Mouse (Mus musculus): ENCODE measurements at regions not wholly inside any gene's neighbourhood (a gene's known extent, or its start where the extent isn't known, plus 50 kb on each side); places are given as distances from the start of the nearest gene placed in this dataset.
"Not testable (repeated sequence)": the region's sequence is repeated elsewhere in the genome, so short reads cannot be mapped to it uniquely, and the experiment has no call there.

DNA sequence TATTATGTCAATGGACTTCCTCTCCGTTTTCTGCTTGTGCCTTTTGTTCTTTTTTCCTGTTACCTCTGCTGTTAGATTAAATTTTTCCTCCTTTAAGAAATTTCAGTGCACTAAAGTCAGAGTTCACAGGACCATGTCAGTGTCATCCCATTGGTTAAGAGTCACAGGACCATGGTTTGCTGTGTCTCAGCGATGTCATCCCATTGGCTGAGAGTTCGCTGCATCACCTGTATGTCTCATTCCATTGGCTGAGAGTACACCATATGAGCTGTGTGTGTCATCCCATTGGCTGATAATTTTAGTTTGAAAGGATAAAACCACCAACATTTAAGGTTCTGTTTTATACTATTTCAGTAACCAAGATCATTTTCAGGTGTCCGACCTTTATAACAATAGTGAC, 50.7 kb upstream of the Jade1 start:
- no peak for DNase-seq (ENCODE audit: low spot score in 2 of 2)

DNA sequence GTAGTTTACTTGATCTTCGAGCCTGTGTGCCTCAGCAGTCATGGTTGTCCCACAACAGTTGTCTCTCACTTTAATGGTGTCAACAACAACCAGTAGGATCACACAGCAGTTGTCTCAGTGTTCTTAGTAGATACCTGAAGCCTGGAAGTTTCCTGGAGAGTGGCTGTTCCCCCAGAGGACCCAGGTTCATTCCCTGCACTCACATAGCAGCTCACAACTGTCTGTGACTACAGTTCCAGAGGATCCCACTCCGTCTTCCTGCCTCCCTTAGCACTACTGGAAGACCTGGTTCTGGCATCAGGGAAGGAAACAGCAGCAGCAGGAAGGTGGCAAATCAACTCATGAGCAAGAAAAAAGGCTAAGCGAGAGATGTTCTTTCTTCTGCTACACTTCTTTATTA, 53.4 kb upstream of the Jade1 start:
- no peak for DNase-seq (ENCODE audit: low spot score in 2 of 2)

DNA sequence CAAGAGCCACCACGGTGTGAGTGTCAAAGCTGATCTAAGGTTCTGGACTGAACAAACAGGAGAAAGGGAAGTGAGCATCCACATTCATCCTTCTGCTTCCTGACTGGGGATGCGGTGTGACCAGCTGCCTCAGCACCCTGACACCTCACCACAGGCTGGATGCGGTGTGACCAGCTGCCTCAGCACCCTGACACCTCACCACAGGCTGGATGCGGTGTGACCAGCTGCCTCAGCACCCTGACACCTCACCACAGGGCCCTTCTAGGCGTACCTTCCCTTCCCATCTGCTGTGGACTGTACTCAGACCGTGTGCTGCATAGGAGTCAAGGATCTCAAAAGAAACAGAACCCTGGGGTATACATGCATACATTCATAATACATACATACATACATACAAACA, 53.9 kb upstream of the Jade1 start:
- DNase-seq (ENCODE audit: low spot score in 2 of 2): not testable (repeated sequence)

DNA sequence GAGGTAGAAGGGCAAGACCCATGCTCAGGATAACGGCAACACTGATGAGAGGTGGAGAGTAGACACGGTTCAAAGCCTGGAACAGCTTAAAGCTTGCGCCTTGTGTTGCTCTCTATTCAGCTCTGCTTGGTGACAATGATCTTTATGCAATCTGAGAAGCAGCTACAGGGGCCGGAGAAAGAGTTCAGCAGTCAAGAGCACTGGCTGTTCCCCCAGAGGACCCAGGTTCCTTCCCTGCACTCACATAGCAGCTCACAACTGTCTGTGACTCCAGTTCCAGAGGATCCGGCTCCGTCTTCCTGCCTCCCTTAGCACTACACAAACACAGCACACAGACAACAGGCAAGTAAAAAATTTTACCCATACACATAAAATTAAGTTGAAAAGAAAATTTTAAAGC, 54.4 kb upstream of the Jade1 start:
- DNase-seq (ENCODE audit: low spot score in 2 of 2): no peak

DNA sequence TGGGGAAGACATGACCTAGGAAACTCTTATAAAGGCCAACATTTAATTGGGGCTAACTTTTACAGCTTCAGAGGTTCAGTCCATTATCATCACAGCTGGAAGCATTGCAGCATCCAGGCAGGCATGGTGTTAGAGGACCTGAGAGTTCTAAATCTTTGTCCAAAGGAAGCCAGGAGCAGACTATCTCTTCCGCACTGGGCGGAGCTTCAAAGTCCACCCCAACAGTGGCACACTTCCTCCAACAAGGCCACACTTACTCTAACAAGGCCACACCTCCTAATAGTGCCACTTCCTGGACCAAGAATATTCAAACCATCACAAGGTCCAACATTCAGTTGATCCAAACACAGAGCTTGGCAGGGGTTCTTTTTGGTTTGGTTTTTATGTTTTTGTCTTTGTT, 55.9 kb upstream of the Jade1 start:
- DNase-seq (ENCODE audit: low spot score in 2 of 2): no peak

DNA sequence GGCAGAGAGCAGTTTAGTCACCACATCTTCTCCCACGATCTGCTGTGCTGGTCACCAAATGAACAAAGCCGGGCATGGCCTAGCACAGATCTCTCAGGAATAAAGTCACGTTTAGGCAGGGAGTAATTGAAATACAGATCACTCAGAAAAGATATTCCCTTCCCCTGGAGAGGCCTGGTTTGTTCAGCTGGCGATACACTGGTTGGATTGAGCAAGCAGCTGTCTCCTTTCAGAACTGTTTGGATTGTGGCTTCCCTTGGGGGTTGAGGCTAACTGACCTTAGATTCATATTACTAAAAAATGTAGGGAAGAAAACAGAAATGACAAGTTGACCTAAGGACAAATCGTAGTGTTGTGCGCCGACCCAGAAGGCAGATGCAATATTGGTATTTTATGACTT, 56.7 kb upstream of the Jade1 start:
- DNase-seq (ENCODE audit: low spot score in 2 of 2): no peak

DNA sequence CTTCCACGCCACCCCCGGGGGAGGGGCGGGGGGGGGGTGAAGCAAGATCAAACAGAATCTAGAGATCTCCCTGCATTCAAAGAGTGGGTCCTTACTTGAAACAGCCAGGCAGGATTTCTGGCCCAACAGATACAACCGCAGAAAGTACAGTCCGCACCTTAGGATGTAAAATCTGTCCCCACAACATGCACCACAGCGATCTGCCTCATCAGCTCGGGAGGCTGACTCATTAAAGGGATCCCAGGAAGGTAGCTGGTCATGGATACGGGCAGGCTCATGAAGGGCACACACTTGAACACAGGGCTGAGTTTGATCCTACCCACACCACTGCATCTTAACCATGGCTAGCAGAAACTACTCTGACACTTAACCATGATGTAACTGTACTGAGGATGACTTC, 57.8 kb upstream of the Jade1 start:
- DNase-seq (ENCODE audit: low spot score in 2 of 2): no peak

DNA sequence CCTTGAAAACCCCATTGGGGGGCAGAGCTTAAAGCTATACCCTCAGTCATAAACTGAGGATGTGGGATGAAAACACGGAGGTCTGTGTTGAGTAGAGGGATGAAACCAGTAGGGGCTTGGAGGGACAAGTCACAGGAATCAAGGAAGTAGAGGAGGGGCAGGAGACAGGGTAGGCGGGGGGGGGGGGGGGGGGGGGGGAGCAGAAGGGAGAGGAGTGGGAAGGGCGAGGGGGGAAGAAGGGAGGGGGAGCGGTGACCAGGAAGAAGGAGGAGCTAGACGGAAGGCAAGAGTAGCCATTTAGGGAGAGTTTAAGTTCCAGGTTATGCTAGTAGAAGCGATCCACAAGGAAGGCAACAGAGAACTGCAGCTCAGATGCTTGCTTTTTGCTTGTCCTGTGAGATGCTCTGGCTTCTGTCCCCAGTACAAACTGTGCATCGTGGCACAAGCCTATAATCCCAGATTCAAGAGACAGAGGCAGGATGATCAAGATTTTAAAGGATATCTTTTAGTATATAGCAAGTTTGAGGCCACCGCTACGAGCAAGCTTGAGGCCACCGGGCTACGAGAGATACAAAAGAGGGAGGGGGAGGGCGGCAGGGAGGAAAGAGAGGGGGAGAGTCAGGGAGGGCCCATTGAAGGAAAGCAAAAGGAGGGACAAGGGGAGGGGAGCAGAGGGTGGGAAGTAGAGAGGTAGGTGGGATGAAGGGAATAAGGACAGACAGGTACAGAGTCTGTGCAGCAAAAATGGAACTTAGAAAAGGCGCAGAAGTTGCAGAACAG, 58.4 kb upstream of the Jade1 start:
- DNase-seq (ENCODE audit: low spot score in 2 of 2): no peak

DNA sequence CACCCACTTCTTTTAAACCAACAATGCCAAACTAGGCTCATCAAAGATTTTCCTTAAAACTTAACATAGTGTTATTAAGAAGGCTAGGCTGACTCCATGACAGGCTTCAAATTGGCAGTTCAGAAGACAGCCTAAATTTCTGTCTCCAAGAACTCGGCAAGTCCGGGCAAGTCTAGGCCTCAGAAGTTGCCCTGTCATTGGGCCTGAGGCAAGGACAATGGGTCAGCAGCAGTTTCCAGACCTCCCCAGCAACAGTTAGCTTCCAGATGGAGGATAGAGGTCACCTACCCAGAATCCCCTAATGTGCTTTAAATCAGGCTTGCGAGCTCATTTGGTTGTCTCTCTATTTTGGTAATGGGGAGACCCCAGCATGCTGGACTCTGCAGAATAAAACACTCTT, 59.6 kb upstream of the Jade1 start:
- no peak for DNase-seq (ENCODE audit: low spot score in 2 of 2)

DNA sequence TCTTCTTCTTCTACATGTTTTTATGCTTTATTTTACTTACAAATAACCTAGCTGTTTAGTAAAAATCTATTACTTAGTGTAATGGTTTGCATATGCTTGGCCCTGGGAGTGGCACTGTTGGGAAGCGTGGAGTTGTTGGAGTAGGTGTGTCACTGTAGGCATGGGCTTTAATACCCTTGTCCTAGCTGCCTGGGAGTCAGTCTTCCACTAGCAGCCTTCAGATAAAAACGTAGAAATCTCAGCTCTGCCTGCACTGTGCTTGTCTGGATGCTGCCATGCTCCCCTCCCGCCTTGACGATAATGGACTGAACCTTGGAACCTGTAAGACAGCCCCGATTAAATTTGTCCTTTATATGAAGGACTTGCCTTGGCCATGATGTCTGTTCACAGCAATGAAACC, 60.4 kb upstream of the Jade1 start:
- no peak for DNase-seq (ENCODE audit: low spot score in 2 of 2)

DNA sequence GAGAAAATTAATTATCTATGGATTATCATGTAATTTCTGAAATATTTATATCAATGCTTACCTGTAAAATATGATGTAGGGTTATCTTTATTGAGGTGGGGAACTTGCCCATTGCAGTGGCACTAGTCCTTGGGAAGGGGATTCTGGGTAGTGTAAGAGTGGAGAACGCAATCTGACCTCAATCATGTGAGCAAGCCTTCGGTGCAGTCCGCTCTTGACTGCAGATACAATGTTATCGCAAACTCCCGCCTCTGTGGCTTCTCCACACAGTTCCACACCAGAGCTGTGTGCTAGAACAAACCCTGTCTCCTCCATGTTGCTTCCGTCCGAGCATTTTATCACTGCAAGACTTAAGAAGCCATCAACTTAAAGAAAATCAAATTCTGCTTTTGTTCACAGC, 62.1 kb upstream of the Jade1 start:
- no peak for DNase-seq (ENCODE audit: low spot score in 2 of 2)

DNA sequence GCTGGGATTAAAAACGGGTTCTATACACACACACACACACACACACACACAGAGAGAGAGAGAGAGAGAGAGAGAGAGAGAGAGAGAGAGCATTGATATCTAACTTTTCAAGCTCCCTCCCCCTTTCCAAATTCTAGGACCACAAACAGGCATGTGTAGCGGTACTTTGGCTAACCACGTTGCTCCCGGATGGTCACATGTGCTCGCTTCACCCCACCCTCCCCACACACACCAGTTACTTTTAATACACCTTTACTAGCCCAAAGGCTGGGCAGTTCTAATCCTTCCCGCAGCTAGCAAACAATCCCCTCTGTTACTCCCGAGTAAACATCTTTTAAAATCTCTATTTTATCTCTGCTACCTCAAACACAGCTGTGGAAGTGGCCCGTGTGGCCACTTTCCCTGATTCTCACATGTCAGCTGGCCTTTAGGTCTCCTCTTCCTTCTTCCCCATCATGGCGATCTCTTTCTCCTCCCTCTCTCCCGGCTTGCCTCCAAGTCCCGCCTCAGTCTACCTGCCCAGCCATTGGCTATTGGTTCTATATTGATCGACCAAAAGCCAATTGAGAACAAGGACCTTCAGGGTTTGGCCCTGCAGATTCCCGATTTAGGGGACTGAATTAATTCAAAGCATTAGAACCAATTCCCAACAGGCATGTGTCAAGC, 62.7 kb upstream of the Jade1 start:
- DNase-seq (ENCODE audit: low spot score in 2 of 2): no peak

DNA sequence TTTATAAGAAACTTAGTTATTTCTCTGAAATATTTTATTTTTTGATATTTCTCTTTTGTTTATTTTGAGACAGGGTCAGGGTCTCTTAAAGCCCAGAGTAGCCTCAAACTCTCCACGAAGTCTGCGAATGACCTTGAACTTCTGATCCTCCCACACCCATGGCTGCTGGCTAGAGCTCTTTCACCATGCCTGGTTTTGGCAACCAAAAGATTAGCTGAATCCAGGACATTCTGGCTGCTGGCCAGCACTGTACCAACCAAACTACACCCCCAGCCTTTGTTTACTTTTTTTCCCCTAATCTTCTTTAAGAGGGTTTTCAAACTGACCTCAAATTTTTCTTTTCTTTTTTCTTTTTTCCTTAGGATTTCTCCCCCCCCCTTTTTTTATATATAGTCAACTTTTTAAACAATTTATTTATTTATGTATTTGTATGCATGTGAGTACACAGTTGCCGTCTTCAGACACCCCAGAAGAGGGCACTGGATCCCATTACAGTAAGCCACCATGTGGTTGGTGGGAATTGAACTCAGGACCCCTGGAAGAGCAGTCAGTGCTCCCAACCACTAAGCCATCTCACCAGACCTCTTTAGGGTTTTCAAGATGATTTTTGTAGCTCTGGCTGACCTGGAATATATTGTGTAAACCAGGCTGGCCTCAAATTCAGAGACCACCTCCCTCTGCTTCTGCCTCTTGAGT, 63.4 kb upstream of the Jade1 start:
- DNase-seq (ENCODE audit: low spot score in 2 of 2): no peak

DNA sequence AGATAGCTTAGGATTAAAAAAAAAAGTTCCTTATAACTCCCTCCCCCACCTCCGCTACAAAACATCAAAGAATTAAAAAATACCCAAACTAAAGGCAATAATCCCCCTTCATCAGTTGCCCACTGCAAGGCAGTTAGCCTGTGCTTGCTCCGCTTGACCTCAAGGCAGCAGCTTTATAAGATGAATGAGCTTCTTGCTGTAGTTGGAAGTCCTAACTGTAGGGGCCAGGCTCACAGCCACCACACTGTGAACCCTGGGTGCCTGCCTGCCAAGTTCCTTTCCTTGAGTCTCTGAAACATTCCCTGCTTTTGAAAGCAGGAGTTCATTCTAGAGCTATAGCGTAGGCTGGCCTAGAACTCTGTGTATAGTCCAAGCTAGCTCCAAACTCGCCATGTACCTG, 64.3 kb upstream of the Jade1 start:
- no peak for DNase-seq (ENCODE audit: low spot score in 2 of 2)

DNA sequence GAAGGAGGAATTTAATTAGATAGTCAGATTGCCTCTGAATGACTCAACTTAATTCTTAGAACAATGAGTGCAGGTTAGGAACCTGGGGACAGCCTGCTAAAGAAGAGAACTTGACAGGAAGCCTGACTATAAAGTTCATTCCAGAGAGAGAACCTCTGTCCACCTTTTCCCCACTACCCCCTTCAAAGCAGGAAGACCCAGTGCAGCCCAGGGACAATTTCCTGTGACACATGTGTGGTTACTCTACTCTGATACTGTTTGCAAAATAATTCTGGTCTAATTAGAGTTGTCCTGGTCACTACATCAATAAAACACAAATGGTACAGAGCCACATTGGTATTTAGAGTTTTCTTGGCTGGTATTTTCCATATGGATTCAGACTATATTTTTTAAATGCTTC, 65.5 kb upstream of the Jade1 start:
- no peak for DNase-seq (ENCODE audit: low spot score in 2 of 2)

DNA sequence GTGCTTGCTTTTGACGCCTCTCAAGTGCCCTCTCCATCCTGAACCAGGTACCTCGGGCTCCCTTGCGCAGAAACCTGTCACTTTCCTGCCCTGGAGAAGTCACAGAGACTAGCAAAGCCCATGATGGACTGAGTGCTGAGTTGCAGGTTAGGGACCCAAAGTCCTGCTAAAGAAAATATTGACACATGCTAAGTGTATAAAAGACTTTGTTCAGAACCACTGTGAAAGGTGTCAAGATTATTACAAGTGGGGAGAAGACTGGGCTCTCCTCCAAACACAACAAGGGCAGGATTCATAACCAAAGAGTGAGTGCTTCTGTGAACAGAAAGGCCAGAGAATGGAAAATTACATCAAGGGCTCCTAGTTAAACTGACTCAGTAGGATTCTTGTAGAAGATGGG, 66.0 kb upstream of the Jade1 start:
- DNase-seq (ENCODE audit: low spot score in 2 of 2): no peak

DNA sequence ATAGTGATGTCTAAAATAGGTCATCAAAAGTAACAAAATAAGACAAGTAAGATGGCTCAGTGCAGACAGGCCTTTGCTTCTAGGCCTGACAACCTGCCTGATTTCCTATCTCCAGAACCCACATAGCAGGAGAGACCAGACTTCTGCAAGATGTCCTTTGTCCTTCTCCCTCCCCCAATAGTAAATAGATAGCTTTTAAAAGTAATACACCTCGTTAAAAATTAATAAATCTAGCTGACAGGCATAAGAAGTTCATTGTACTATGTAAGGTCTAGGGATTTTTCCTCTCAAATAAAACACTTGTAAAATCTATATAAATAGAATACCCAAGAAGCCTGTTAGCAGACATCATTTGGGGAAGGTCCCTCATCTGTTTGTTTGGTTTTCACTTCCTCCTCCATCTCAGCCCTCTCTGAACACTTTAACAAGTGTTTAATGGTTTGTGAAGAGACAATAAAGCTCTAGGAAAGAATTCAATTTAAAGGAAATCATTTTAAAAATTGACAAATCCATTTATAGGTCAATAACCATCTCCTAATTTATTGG, 67.2 kb upstream of the Jade1 start:
- DNase-seq (ENCODE audit: low spot score in 2 of 2): no peak

DNA sequence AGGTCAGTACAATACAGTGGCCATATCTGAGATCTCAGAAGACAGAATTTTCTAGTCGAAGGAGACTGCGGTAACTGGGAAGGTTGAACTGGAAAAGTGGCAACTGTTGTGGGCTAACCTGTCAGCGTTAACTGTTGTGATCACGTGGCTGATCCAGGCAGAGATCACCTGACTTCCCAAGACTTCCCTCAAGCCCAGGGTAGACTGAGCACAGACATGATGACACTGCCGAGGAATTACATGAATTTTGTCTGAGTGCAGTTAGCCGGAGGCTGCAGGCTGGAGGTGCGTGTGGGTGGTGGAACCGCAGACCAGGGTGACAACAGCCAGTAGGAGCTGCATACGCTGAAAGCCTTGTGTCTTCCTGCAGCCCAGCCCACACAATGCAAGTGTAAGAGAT, 70.6 kb upstream of the Jade1 start:
- peak in 1 of 2 experiments; percentile 15 for DNase-seq (ENCODE audit: low spot score in 2 of 2)

DNA sequence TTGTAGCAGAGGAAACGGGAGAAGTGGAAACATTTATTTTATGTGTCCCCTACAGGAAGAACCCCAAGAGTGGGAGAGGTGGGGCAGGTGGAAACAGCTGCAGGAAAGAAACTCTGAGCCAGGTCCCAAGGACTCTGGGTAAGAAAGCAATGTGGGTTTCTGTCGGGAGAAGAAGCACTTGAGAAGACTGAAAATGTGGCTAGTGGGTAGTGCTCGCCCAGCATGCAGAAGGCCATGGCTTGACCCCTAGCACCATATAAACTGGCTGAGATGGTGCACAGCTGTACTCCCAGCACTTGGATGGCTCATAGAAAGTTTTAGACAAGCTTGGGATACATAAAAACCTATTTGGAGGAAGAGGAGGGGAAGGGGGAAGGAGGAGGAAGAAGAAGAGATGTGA, 71.9 kb upstream of the Jade1 start:
- DNase-seq (ENCODE audit: low spot score in 2 of 2): no peak

DNA sequence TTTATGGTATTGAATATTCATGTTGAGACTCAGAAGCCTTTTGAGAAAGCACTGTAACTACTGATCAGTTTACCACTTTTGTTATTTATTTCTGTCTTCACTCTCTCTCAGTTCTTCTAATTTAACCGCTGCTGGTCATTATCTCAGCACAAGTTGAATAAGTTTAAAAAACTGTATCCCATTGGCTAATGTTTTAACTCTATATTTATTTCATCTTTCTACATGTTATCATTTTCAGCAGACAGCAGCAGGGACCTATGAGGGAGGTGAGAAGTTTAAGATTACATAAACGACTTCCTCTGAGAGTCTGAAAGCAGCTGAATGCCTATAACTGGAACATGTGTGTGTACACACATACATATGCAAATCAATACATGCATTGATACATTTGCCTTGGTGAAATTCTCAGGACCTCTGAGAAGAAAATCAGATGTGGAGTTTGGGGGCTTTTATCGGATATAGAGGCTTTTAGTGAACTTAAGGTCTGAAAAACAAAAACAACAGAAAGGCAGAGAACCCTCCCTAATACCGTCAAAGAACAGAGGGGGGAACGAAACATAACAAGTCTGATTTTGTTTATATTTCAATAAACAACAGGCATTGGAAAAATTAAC, 72.5 kb upstream of the Jade1 start:
- DNase-seq (ENCODE audit: low spot score in 2 of 2): no peak

DNA sequence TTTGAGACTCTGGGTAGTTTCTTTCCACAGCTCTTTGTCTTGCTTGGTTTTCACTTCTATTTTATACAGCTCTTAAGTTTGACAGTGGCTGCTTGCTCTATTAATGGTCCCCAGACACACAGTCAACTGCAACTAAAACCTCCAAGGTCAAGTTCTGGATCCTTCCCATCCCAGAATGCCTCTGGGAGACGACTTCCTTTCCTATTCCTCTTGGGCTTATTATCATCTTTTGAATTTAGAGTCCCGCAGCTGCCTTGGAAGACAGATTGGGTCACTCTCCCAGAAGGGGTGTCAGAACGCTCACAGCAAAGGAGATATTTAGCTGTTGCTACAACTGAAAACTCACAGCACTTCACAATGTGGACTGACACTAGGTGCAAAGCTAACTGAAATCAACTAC, 75.3 kb upstream of the Jade1 start:
- no peak for DNase-seq (ENCODE audit: low spot score in 2 of 2)

DNA sequence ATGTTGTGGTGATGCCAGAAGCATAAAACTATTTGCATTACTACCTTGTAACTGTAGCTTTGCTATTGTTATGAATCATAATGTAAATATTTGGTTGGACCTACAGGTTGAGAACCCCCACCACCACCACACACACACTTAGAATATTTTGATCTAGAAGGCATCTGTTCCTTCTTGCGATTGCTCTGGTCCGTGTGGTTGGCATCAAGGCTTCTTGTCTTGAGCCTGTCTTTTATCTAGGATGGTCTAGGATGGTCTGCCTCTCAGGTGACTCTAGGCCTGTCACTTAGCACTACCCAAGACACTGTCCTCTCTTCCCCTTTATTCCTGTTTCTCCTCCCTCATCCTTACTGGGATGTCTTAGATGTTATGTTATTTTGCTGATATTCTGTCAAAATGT, 76.6 kb upstream of the Jade1 start:
- DNase-seq (ENCODE audit: low spot score in 2 of 2): no peak

All from left cerebral cortex, adult 18-20 months (tissue).